Comparison of ENCODE assay signal across 17 mouse cellular contexts in genomic region chr10:19687686-19688085, GRCm38 (mm10). TPM values are rescaled to one million over a fixed set of nuclear protein-coding genes. Genes with fewer than 3 reads are reported as not detected.
DNase-seq lines count a peak whose midpoint lies in the region; ATAC-seq lines count a peak whose summit lies in the region.
"Had no signal": no experiment of that assay in that cellular context is flagged by ENCODE, and none has a peak within 500 bp of the region (broad histone marks: within the 10 kb centered on the region; RNA-seq: fewer than 3 reads in every experiment).

No protein-coding gene starts in this region.

- peak; percentile 24 for DNase-seq in 416B (ENCODE audit: low read depth)
- peak; percentile 62 for DNase-seq in Muller cell, postnatal 12 days (ENCODE audit: inconsistent ontology term)
- peak; percentile 33 for DNase-seq in induced T-regulatory cell, adult 2 months (ENCODE audit: low read depth)
- no peak for DNase-seq in layer of hippocampus, postnatal 10 days (ENCODE audit: low spot score in 2 of 2)
- DNase-seq in gastrocnemius, postnatal 4 days (ENCODE audit: low spot score in 2 of 2) = no peak
- no peak for DNase-seq in gastrocnemius, postnatal 14 days
- DNase-seq: adrenal gland, adult 2 months; adrenal gland, postnatal 25 days; cerebellum, adult 2 months; cerebellum, postnatal 10 days; gastrocnemius, postnatal 36 days; heart, postnatal 36 days had no signal

- peak; percentile 54 for ATAC-seq in monocyte, adult 5-6 weeks (replicated peaks; ENCODE audit: insufficient number of reproducible peaks, low FRiP score, low TSS enrichment, poor library complexity, severe bottlenecking)
- ATAC-seq: forebrain, embryonic 15.5 days; inflammation-experienced regulatory T-cells, adult 6 months; intestine, postnatal 0 days had no signal

- intact Hi-C loops in gastrocnemius, postnatal 14 days (cut with DNase I; ENCODE audit: low total_unique reads) = no loop called here

RNA-seq across cellular contexts. Expression of gene Il20ra, which starts 24.7 kb away (rescaled TPM):
- total RNA-seq in monocyte, adult 5-6 weeks (2017) = 0.49 to 1.3 TPM in 2 of 3 replicates, not detected in the other
- not detected for total RNA-seq in layer of hippocampus, postnatal 10 days (2021)
- total RNA-seq in gastrocnemius, postnatal 4 days (2021) = not detected
- total RNA-seq in gastrocnemius, postnatal 14 days (2021) = not detected
- total RNA-seq: gastrocnemius, postnatal 36 days; heart, adult 8-10 months; heart, postnatal 36 days had no signal

Comparison
In these comparisons a context has a peak if more than half of its experiments do, and no peak if none do; other contexts are left out.
1. DNase-seq: peak in 416B (single experiment), Muller cell, postnatal 12 days (single experiment) and induced T-regulatory cell, adult 2 months (single experiment); none in layer of hippocampus, postnatal 10 days (0 of 2), gastrocnemius, postnatal 4 days (0 of 2) and gastrocnemius, postnatal 14 days (single experiment).